In the genomic region with DNA sequence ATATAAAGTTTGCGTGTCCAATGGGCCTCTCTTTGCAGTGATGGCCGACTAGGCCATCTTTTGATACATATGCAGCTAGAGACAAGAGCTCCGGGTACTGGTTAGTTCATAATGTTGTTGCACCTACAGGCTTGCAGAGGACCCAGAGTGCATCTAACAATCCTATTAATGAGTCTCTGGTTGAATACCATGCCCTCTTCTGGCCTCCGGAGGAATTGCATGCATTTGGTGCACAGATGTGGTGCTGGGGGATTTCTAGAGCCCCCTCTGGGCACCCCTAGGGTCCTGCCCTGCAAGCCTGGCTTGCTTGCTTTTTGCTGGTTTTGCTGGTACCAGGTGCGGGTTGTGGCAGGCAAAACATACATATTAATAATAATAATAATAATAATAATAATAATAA, we compare ENCODE assay signal across 16 mouse cellular contexts. TPM values are rescaled to one million over a fixed set of nuclear protein-coding genes. Genes with fewer than 3 reads are reported as not detected.
"Had no signal": no experiment of that assay in that cellular context is flagged by ENCODE, and none has a peak within 500 bp of the region (broad histone marks: within the 10 kb centered on the region; RNA-seq: fewer than 3 reads in every experiment).

No protein-coding gene starts in this region.

RNA-seq across cellular contexts. Expression of gene Gm3486, which starts 31.4 kb away (rescaled TPM):
- total RNA-seq: megakaryocyte, adult 5-6 weeks; megakaryocyte-erythroid progenitor cell, adult 5-6 weeks had no signal
- polyA plus RNA-seq: lung, embryonic 14.5 days; lung, embryonic 16.5 days; midbrain, embryonic 10.5 days; midbrain, embryonic 12.5 days; midbrain, embryonic 14.5 days; myocyte; neural tube, embryonic 11.5 days; neural tube, embryonic 13.5 days; spleen, adult 2 months; stomach, embryonic 15.5 days; stomach, postnatal 0 days; thymus, postnatal 0 days had no signal

RNA-seq across cellular contexts. Expression of gene Gm7970, which starts 34.7 kb away (rescaled TPM):
- total RNA-seq: megakaryocyte, adult 5-6 weeks; megakaryocyte-erythroid progenitor cell, adult 5-6 weeks had no signal
- polyA plus RNA-seq: lung, embryonic 14.5 days; lung, embryonic 16.5 days; midbrain, embryonic 10.5 days; midbrain, embryonic 12.5 days; midbrain, embryonic 14.5 days; midbrain, embryonic 16.5 days; myocyte; neural tube, embryonic 11.5 days; neural tube, embryonic 13.5 days; neural tube, embryonic 15.5 days; spleen, adult 2 months; stomach, embryonic 15.5 days; stomach, postnatal 0 days; thymus, postnatal 0 days had no signal

RNA-seq across cellular contexts. Expression of gene 1700049E17Rik2, which starts 52.3 kb away (rescaled TPM):
- total RNA-seq: megakaryocyte, adult 5-6 weeks; megakaryocyte-erythroid progenitor cell, adult 5-6 weeks had no signal
- polyA plus RNA-seq: lung, embryonic 14.5 days; lung, embryonic 16.5 days; midbrain, embryonic 10.5 days; midbrain, embryonic 12.5 days; midbrain, embryonic 14.5 days; midbrain, embryonic 16.5 days; myocyte; neural tube, embryonic 11.5 days; neural tube, embryonic 13.5 days; neural tube, embryonic 15.5 days; spleen, adult 2 months; stomach, embryonic 15.5 days; stomach, postnatal 0 days; thymus, postnatal 0 days had no signal
